Mouse (Mus musculus) frontal cortex, postnatal 10 days (tissue): Measurements from ENCODE around the gene Gm1043.

Experiments used
- DNase-seq, 2 experiments: peaks; one replicate each; pipeline ENCODE4 v3.0.0; 2022; ENCODE audit warnings: low spot score in 2 of 2, mixed read lengths in 1 of 2

Gm1043 gene

DNA sequence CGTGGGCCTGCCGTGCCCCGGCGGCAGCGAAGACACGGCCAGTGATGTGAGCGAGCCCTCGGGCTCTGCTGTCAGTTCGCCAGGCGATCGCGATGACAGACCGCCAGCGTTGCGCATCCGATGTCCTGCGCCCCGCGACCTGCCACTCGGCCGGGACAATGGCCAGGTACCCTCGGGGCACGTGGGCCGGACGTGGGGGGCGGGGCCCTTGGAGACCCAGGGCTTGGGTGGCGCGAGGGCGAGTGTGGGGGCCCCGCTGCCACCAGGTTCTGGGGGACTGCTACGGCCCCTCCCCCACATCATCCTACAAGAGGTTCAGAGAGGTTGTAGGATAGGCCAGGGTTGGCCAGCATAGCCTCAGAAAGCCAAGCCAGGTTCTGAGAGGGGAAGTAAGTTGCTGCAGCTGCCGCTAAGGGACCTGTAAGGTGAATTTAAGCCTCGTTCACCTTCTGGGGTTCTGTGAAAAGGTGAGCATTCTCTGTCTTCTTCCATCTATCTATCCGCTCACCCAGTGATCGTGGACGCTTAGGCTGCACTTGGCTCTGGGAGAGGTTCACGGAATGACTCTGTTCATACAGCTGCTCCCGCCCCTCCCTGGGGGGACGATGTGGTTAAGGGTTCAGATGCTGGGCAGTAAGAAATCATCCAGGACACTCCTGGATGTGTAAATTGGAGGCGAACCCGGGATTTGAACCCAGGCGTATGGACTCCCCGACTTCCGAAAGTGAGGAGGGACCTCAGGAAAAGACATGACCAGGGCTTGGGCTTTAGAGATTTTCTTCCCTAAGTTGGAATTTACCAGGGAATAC is 157.4 kb downstream of the Gm1043 start:
- peak; percentile 44 to 52 for DNase-seq

DNA sequence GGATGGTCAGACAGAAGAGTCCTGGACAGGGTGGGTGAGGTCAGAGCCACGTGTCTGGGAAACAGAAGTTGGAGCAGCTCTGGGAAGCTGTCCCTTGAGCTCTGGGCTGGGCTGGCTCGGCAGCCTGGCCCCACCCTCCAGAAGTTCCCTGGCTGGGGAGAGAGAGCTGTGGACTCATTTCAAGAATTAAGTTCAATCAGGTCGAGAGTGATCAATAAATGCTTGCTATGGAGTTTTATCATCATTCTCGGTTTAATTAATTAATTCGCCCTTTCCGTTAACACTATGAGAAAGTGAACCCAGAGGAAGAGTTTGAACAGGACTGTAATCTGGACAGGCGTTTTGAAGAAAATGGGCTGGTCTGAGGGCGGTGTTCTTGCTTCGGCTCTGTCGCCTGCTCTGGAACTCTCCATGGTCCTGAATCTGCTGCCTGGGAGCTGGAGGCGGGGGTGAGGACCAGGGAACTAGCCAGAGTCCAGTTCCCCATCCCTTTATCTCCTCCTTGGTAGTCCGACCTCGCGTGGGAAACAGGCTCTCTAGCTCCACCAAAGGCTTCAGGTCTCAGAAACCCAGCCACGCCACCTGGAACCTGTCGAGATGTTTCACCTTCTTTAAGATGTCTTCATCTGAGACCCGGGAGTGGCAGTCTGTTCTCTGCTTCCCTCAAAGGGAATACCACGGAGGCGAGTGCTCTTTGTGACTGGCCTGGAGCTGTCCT is 158.2 kb downstream of the Gm1043 start:
- DNase-seq = peak in 1 of 2 experiments; percentile 52

DNA sequence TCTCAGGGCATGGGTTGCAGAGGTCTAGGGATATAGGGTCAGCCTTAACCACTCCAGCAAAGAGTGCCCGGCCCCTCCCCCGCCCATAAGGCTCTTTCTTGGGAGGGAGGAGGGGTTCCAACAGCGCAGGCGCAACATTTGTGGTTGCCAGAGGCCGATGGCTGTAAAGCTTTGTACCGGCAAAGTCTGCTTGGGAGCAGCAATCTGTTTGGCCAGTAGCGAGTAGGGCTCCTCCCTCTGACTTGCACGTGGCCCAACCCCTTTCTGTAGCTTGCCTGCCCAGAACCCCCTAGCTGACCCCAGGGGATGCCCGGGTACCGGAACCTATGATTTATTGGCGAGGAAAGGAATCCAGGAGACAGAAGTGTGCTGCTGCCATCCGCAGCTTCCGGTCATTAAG is 159.0 kb downstream of the Gm1043 start:
- peak; percentile 64 to 65 for DNase-seq

GRCm38 (mm10) chr5:37244666-37245242 is 159.6 kb downstream of the Gm1043 start:
- no peak for DNase-seq

DNA sequence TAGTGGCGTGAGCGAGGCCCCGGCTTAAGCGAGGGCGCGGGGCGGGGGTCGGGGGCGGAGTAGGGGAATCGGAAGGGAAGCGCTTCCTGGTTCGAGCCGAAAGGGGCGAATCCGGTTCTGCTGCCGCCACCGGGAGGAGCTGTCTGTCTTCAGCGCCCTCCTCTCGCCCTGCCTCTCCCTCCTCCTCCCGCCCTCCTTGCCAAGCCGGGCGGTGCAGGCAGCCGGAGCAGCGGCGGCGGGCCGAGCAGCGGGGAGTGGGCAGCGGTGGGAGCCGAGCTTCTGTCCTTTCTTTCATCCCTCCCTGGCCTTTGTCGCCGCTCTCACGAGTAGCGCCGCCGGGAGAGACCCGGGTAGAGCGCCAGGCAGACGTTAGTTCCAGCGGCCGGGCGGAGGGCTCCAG is 160.5 kb downstream of the Gm1043 start:
- DNase-seq = peak; percentile 76 to 84

DNA sequence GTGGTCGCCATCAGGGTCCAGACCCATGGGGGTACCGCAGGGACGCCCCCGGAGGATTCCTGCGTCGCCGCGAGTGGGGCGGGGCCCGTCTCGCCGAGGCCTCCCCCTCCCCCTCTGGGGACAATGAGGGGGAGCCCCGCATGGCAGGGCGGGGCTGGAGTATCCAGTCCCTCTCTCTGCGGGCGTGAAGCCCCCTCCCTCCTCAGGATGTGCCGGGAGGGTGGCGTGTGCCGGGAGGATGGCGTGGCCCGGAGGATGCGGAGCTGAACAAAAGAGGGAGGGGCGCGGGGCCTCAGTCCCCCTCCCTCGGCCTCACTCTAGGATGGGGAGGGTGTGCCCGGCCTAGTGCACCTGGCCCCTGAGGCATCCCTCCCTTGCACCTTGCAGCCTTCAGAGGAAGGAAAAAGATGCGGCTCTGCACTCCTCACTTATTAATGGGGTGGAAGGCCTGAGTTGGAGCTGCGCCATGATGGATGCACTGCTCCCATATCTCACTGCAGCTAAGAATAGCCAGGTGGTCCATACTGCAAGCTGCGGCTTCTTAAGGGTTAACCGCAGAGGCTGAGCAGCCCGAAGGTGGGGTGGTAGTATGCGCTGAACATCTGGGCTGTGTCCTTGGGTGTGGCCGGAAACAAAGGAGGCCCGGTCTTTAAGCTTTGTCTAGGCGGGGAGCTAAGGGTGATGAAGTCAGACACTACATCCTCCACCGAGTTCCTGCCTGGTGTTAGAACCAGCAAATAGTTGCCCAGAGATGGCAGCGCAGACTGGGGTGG is 161.2 kb downstream of the Gm1043 start:
- DNase-seq = peak; percentile 48 to 62

GRCm38 (mm10) chr5:37247456-37247855 is 162.3 kb downstream of the Gm1043 start:
- no peak for DNase-seq

DNA sequence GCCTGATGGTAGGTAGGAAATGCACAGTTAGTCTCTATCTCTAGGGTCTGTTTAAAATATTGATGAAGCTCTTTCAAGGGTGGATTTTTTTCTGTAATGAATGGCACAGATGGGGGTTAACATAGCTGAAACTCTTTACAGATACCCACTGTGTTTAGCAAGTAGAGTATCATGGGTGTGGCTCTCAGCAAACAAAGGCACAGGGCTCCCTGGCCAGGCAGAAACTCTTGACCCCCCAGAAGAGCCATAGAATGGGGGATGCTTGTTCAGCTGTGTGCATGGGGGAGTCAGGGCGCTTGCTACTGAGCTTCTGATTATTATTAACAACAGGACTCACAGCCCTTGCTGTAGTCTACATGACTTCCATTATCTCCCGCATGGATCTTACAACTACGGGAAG is 163.7 kb downstream of the Gm1043 start:
- DNase-seq = no peak

- no peak for DNase-seq
These were observed 166.4 kb downstream of the Gm1043 start for GRCm38 (mm10) chr5:37251596-37251995.

- DNase-seq = no peak
These were observed 167.1 kb downstream of the Gm1043 start for GRCm38 (mm10) chr5:37252101-37252804.

GRCm38 (mm10) chr5:37254523-37254922 is 169.4 kb downstream of the Gm1043 start:
- no peak for DNase-seq

DNA sequence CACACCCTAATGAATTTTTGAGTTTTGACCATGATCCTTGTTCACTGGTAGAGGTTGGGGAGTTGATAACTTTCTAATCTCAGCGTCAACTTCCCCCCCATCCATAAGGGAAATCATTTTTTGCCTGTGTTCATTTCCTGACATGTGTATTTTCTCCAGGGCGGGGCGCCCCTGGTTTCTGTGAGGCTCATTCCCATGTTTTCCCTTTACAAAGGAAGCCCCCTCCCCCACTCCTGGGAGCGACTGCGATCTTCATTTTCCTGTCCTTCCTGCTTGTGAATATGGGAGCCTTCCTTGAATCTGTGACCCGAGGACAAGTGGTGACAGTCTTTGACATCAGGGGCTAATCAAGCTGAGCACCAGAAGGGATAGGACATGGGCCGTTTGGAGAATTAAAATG is 171.7 kb downstream of the Gm1043 start:
- no peak for DNase-seq

- DNase-seq = no peak
These were observed 172.1 kb downstream of the Gm1043 start for GRCm38 (mm10) chr5:37257243-37257642.

GRCm38 (mm10) chr5:37261734-37262133 is 176.6 kb downstream of the Gm1043 start:
- DNase-seq = no peak

GRCm38 (mm10) chr5:37263816-37264215 is 178.6 kb downstream of the Gm1043 start:
- DNase-seq = no peak
